Mouse (Mus musculus) right cerebral cortex, postnatal 10 days (tissue): ENCODE data around the gene Csnk1g1.

Source experiments
- DNase-seq, 2 experiments: peaks; one replicate each; pipeline ENCODE4 v3.0.0; 2021; ENCODE audit warnings: low spot score in 2 of 2

Csnk1g1 gene

GRCm38 (mm10) chr9:66068056-66068455, 159.3 kb downstream of the Csnk1g1 start:
- no peak for DNase-seq

GRCm38 (mm10) chr9:66068971-66069391, 160.3 kb downstream of the Csnk1g1 start:
- peak in 1 of 2 experiments; percentile 63 for DNase-seq

- DNase-seq: peak; percentile 79
Observed at GRCm38 (mm10) chr9:66069583-66069982, 160.9 kb downstream of the Csnk1g1 start, which contains the start of gene Snx22. Gene Snx22, minus strand, starts transcription at chr9:66069719.

DNA sequence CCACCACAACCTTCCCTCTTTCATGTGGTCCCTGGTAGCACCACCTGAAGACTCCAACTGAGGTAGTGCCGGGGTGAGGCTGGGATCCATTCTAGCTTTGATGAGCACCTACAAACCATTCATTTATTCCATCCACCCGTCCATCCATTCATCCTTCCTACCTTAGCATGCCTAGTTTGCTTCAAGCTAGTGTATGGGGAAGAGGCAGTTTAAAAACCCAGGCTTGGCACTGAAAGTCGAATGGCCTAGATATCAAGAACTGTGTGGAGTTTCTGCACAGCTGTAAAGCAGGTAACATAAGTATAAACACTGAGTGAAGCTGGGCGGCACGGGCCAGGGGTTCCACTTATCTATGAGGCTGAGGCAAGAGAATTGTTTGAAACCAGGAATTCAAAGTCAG, 161.4 kb downstream of the Csnk1g1 start:
- DNase-seq: no peak

GRCm38 (mm10) chr9:66072754-66073153, 164.0 kb downstream of the Csnk1g1 start:
- DNase-seq: no peak

DNA sequence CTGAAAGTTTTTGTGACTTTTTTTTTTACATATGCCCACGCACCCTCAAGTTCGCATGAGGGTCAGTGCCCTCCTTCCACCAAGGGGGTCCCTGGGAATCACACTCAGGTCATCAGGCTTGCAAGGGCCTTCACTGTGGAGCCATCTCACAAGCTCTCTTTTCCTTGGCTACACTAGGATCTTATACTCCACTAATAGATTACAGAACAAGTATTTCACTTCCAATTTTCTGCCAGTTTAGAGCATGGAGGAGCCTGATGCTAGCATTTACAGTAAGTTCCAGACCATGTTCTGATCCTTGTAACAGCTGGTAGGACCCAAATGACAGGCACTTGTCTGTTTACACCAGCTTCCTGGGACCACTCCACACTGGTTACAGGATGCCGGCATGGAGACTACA, 169.3 kb downstream of the Csnk1g1 start:
- no peak for DNase-seq

DNA sequence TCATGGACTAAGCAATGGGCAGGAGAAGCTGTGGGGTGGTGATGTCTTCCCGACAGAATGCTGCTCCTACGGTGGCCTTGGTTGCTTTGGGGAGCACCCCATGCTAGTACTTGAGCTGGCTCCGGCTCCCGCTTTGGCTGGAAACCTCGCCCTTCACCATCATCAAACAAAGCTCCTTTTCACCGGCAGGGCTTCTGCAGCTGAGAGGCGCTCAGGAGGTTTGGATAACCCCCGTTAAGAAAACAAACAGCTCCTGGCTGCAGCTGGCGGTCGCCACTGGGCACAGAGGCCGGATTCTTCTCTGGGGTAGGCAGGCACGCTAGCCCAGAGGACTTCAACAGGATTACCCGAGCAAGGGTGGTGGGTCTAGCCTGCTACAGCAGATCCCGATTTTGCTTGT, 169.8 kb downstream of the Csnk1g1 start:
- peak; percentile 67 to 68 for DNase-seq

- no peak for DNase-seq
Observed at GRCm38 (mm10) chr9:66080804-66081459, 172.2 kb downstream of the Csnk1g1 start.

DNA sequence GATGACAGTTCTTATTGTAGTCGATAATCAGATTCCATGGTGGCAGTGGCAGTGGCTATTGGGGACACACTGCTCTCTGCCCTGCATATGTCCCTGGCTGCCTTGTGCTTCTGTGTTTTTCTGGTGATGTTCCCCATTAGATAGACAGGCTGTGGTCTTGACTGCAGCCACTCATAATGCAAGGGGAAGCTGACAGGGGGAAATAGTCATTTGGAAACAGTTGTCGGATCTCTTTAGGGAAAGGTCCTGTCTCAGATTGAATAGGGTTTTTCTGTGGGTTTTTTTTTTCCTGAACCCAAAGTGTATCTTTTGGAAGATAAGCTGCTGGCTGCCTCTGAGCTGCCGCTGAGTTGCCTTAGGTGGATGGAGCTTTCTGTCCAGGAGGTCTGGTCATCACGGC, 173.3 kb downstream of the Csnk1g1 start:
- DNase-seq: no peak

DNA sequence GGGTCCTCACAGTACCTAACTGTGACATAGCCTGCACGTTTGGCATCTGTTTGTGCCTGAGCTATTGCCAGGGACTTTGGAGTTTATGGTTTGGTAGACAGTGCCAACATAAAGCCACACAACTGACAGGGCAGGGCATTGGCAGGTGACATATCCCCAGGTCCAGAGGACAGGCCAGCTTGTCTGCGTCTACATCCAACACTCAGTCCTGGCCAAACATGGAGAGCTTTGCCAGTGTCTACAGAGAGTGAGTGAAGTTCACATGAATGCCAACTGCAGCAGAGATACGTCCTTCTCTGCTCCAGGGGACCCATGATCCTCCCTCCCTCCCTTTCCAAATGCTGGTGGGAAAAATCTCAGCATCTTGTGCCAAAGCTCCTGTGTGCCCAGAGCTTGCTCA, 175.4 kb downstream of the Csnk1g1 start:
- DNase-seq: no peak

DNA sequence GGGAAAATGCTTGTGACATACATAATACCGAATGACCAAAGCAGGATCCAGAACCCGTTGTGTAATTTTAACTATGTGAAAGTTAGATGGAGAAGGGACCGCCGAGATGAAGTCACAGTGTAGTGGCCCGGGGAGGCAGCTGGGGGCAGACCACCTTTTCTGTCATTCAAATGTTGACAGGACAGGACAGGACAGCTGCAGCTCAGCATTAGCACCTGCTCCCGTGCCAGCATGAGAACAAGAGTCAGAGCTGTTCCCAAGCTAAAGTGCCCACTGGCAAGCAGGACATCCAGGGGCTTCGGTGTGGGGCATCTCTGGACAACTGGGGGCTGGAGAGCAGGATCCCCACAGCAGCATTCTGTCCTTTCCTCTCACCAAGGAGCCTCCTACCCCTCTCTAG, 178.3 kb downstream of the Csnk1g1 start:
- DNase-seq: no peak

- DNase-seq: peak; percentile 48 to 67
Observed at GRCm38 (mm10) chr9:66088411-66088810, 179.7 kb downstream of the Csnk1g1 start.

GRCm38 (mm10) chr9:66090593-66091244, 182.0 kb downstream of the Csnk1g1 start:
- DNase-seq: peak; percentile 36 to 39

DNA sequence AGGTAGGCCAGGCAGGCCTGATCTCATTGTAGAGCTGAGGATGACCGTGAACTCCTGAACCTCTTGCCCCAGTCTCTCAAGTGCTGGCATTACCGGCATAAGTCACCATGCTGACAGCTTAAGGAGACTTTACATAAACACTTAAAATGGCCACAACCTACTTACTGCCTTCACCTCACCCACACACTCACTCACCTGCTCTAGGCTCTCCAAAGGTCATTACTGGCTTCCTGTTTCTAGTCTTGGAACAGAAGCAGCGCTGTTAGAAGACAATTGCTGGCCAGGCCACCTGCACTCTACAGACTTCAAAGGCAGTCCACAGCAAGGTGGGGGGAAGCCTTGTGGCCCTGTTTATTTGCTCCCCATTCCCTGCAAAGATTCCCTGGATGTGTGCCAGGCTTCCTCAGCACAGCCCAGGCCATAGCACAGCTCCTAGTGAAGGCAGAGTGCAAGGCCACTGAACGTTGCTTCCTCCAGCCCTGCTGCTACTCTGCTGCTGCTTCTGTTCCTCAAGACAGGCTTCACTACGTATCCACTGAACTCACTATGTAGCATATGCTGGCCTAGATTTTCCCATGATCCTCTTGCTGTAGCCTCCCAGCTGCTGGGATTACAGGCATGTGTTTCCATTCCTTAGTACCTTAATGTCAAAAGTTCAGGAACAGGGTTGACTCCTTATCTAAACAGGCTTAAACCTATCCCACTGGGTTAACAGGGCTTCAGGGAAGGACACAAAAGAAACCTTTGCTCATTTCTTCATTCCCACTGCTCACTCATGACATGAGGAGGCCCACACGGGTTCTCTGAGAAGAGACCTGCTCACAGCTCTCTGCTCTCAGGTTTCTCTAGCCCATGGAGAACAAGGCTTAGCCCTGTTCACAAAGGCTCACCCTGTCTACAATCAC, 182.9 kb downstream of the Csnk1g1 start:
- peak in 1 of 2 experiments; percentile 47 for DNase-seq

GRCm38 (mm10) chr9:66092664-66093063, 183.9 kb downstream of the Csnk1g1 start:
- DNase-seq: no peak
